Mouse (Mus musculus): ENCODE measurements around the gene Spata6. TPM values are rescaled to one million over a fixed set of nuclear protein-coding genes. Genes with fewer than 3 reads are reported as not detected.

The Spata6 gene
- total RNA-seq (2021): 10 to 100 TPM; 10.6 to 15.8 TPM
- long read RNA-seq, experiment 1, partial matches to known transcripts: 1 of 9 reads
- long read RNA-seq, experiment 1, other reads (novel, unspliced or antisense): 1 of 9 reads
- long read RNA-seq, experiment 2, transcript Spata6-201 (13 exons, 2,466 nt): major isoform, 9 of 14 reads
- long read RNA-seq, experiment 2, partial matches to known transcripts: 1 of 14 reads
- long read RNA-seq, experiment 2, other reads (novel, unspliced or antisense): 2 of 14 reads

DNA sequence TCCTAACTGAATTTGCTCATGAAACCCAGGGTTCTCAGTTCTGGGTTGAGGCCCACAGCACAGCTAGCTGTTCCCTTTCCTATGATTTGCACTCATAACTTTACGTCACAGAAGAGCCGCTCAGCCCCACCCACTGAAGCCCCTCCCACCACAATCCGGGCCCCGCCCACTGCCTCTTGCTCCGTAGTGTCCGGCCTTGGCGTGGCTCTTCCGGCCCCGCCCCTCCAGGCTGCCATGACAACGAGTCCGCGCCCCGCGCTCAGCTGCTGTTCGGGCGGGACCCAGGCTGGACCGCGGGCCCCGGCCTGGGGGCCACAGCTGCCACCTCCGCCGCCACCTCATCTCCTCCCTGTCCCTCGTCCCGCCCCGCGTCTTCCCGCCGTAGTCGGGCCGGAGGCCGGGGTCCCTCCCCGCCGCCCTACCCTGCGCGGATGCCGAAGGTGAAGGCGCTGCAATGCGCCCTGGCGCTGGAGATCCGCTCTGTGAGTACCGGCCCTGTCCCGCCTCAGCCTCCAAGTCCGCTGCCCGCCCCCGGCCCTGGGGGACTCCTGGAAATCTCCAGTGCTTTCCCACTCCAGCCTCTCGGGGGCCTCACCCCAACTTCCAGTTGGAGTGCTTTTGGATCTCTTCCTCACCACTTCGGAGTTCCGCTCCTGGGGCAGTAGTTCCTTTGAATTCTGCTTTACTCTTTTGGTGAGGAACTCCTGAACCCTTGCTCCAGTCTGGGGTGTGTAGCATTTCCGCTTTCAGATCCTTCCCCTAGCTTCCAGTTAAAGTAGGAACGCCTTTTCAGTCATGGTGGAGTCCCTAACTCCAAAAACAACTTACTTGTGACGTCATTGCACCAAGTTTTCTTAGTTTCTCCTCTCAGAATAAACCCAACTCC is at the start of gene Spata6:
Spata6 (plus strand) TSS at position 209 of the 886 bp plus-strand sequence.
- peak; percentile 91 for DNase-seq

DNA sequence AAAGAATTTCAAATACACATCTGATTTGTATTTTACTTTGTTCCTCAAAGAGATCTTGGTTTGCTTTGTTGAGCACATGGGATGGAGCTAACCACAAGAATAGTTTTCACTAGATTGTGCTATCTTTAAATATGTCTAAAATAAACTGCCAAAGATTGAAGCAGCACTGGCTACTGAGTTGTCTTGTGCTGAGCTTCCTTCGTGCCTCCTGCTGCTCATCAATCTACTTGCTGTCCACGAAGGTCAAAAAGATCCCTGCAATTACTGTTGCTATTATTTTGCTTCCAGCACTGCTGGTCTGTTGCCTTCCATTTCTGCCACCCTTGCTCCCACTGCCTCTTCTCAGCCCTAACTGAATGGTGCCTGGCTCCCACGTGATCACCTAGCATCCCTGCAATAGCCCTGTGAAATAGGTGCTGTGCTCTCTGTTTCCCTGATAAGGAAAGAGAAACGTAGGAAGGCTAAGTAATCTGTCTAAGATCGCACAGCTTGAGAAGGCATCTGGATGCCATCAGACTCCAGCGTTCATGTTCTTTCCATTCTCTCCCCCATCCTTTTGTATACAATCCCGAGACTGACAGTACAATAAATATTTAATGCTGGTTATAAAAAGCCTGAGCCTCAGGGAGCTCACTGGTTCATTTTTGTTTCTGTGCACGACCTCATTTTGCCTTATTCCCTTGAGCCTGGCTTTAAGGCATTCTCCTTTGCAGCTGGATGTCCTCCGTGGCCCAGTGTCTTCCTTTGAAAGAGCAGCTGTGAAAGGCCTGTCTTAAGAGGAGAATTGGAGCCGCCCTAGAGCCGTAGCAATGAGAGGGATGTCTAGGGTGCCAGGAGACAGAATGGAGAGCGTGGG is 49.0 kb upstream of the Spata6 start:
- DNase-seq: peak; percentile 8

DNA sequence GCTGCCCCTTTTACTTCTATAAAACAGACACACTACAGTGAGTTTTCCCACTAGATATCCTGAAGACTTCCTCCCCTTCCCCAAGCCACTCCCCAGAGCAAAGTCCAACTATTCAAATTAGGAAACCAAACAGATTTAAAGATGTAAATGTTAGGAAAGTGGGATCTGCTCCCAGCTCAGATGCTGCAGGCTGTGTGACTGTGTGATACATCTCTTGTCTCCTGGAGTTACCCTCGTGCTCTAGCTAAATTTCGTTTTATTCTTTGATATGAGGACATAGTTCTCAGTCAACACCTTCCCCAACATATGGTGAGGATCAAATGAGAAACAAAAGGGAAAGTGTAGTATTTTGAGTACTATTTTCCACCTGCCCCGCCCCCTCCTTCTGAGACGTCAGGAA is 48.3 kb upstream of the Spata6 start:
- DNase-seq: no peak

DNA sequence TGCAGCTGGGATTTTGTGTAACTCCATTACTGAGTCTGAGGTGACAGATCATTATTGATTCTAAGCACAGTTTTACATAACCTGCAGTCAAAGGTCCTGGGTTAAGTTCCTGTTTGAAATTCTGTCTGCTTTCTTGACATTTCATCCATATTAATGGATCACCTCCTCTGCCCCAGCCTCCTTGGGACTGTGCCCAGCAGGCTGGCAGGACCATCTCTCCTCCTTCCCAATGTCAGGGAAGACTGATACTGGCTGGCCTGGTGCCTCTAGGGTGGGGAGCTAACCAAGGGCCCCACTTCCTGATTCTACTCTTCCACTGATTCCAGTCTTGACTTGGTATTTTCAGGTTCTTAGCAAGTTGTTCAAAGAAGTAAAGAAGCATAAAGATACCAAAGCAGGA is 45.9 kb upstream of the Spata6 start:
- DNase-seq: no peak

DNA sequence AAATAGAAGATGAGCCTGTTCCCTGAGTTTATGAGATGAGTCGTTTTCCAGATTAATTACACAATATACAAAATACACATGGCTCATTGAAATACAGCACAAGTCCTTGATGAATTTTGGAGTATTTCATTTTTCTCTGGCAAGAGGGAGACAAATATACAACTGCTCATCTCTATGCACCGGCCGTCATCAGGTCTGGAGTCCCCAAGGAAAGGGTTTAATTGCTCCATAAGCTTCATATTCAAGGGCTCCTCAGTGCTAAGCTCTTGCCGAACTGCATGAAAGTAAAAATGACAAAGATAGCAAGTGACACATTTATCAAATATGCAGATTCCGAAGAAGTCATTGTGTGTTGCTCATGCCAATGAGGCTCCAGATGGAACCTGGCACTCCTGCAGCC is 37.9 kb upstream of the Spata6 start:
- no peak for DNase-seq

DNA sequence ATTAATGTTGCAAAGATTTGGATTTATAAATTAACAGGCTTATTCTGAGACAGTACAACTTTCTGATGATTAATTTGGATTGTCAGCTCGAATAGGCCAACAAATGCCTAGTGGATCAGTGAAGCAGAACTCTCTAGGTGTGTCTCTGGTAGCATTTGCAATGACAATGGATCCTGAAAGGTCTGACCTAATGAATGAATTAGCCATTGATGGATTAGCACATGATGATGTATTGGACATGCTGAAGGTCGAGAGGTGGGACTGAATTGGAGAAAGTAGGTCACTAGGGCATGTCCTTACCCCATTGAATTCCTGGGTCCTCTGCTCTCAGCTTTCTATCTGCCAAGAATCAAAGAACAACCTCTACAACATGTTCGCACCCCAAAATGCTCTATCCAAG is 37.0 kb upstream of the Spata6 start:
- DNase-seq: no peak

DNA sequence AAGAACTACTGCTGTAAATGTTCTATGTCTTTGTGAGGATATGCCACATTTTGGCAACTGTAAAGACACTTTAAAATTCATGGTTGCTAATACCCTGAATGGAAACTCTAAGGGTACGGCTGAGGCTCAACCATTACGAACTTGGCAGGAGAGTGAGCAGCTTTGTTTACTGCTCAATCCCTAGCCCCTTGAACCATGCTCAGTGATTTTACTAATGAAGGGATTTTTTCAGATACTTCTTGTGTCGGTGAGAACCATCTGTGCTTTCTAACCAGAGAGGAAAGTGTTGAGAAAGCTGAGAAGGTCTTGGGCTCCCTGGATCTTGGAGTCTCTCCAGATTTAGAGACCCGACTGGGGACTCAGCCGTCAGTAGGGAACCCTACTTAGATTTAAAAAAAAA is 35.9 kb upstream of the Spata6 start:
- no peak for DNase-seq

DNA sequence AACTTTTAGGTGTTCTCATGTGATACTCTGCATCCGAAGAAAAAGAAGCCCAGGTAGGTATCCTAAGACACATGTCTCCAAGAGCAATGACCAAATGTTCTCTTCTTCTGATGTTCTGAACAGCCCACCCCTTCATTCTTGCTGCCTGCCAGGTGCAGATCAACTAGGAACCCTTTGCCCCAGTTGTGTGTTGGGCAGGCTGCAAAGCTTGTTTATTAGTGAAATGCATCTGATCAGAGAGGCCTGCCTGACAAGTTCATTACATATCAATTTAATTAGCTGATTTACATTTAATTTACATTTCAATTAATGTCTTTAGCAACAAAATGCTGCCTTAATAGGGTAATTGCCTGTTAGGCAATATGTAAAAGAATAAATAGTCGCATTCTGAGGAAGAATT is 33.8 kb upstream of the Spata6 start:
- no peak for DNase-seq

DNA sequence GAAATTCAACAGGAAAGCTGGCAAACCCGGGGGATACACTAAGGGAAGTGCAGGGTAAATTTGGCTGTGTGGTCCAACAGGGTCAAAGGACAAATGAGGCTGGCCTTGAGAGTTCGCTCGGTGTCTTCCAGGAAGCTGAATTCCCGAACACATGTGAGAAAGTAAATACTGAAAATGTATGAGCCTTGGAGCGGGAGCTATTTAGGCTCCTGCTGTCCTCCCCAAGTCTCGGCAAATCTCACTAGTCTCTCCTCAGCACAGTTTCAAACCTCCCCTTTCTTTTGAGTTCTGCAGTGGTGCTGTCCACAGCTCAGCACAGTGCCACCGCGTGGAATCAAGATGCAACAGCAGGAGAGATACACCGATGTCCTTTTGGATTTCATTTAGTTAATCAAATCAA is 32.8 kb upstream of the Spata6 start:
- peak; percentile 31 for DNase-seq

DNA sequence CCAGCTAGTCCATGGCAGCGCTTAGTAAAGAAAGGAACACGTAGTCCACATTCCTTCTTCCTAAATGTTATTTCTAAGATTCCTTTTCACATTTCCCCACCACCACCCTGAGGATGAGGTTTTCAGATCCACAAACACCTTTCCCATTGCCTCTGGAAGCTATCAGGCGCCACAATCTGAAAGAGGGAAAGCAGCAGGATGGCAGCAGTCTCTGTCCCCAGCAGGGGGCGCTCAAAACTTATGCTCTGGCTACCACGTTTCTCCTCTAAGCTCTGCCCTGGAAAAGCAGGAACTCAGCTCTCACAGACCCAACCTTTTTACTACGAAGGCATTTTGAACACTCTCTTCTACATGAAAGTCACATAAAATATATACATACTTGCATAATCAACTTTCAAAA is 32.2 kb upstream of the Spata6 start:
- peak; percentile 83 for DNase-seq

DNA sequence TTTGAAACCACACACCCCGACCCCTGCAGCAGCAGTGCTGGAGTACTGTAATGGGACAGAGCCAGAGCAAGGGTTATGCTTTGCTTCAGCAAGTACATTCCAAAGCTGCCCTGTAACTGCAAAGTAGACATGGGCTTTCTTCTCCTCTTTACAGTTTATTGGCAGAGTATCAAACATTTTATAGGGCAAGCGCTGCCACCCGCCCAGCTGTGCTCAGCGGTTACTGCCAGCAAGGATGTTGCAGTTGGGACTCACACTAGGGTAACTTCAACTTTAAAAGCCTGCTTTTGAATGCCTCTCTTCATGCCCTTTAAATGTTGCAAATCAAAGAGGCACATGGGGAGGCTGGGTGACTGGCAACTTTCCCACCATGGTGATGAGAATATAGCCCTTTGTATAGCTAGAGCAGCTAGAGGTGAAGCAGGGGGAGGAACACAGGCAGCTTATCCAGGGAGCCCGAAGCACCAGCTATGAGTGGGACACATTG is 28.7 kb upstream of the Spata6 start:
- no peak for DNase-seq

DNA sequence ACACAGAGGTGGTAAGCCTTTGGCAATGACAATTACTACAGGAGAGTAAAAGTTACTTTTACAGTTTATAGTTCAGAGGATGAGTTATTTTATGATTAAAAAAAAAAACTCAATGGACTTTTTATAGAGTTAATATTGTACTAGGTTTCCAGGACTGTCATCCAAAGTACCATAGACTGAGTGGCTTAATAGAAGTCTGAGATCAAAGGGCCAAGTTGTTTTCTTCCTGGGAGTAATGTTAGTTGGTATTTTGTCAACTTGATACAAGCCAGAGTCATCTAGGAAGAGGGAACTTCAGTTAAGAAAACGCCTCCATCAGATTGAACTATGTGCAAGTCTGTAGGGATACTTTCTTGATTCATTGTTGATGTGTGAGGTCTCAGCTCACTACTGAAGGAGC is 18.4 kb upstream of the Spata6 start:
- no peak for DNase-seq

DNA sequence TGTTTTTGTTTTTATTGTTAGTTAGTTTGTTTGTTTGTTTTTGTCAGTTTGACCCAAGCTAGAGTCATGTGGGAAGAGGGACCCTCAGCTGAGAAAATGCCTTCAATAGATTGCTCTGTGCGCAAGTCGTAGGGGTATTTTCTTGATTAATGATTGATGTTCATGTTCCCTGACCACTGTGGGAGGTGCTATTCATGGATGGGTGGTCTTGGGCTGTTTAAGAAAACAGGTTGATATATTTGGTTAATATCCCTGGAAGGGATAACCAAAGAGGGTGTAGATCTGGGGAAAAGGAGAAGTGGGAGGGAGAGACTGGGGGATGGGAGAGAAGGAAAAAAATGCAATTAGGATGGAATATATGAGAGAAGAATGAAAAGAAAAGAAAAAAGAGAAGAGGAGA is 15.7 kb upstream of the Spata6 start:
- DNase-seq: no peak

DNA sequence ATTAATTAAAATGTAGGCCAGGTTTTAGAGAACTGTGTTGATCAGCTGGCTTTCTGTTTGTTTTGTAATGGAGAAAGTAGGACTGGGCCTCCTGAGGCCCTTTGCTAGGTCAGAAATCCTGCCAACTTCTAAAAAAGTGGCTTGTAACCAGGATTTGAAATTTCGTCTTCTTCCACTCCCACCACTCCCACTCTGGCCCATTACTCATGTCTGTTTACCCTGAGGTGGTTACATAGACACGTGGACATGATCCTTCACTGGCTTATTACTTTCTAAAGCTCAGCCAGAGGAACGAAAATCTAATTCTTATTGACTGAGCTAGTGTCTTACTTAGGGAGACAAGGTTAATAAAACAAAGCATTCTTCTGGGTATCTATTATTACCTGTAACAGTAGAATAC is 14.8 kb upstream of the Spata6 start:
- DNase-seq: no peak

DNA sequence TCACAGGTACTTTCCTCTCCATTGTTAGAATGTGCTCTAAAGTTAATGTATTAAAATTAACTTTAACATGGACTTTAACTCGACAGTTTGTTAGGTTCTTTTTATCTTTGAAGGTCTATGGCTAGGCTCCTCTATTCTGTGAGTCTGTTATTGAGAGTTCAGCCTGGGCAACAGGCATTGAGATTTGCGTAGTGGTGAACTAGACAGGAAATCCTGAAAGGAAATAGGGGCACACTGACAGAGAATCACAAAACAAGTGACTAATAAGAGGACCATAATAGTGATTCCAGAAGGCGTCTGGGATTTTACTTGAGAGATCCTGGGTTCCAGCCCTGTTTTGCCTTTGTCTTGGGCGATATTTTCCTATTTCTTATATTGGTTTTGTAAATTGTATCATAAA is 488 bp upstream of the Spata6 start:
- DNase-seq: no peak

DNA sequence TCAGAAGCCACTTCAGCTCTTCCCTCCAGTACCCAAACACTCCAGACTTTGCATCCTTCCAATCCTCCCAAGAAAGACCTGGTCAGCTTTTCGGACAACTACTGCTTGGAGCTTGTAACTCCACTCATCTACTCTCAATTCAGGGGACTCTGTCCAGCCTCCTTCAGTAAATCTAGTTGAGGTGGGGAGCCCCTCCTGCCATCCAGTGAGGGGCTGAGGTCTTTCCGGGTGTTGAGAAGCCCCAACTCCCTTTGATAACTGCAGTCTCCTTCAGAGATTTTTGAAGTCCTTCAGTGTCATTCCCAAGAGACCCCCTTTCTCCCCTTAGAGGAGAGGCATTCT is 849 bp downstream of the Spata6 start:
- DNase-seq: no peak

DNA sequence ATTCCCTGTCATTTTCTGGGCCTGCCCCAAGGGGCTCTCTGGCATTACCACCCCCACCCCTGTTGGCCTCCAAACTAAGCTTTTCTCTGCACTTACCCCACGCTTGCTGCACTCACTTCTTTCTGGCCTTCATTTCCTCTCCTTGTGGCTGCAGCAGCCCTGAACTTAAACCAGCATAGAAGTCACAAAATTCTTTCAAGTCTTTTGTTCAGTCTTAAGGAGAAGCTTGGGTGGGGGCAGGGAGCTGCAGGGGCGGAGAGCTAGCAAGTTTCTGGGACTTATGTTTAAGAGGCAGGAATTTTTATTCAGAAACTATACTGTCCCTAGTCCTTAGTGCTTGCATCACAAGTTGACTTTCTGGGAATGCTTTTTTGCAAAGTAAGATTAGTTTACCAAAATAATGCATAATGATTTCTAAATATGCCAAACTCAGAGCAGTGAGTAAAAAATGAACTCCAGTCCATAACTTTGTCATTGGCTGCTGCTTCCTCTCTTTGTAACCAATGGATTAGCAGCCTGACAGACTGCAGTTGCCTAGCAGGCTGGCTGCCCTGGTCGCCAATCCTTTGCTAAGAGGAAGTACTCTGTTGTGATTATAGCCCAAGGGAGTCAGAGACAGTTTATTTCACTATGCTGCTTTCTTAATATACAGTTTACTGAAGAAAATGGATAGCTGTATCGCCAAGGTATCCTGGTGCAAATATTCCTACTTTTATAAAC is 1.5 kb downstream of the Spata6 start:
- no peak for DNase-seq

DNA sequence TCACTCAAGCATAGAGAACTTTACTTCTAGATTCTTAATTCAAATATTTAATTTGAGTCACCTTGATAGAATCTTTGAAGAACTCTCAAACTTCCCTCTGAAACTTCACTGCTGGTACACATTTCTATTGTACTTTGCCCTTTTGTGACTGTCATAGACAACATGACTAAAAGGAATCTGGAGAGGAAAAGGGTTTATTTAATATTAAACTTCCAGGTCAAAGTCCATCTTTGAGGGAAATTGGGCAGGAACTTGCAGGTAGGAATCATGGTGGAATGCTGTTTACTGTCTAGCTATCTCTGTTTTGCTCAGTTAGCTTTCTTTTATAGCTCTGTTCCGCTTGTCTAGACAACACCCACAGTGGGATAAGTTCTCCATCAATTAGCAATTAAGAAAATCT is 17.8 kb downstream of the Spata6 start:
- no peak for DNase-seq

DNA sequence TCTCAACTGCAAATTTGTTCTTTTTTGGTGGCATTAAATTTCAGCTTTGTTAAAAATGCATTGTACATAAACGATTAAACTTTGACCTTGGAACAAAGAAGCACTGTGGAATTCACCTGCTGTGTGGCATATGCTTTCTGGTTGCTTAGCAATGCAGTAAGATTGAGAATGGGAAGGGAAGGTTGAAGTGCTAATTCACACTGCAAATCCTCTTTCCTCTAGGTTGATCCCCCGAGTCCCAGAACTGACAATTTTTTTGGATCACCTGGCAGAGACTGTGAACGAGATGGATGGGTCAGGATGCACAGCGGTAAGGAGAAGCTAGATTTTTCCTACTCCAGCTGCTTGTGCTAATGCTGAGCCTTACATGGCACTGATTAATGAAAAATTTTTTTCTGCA is 60.7 kb downstream of the Spata6 start:
- DNase-seq: no peak

DNA sequence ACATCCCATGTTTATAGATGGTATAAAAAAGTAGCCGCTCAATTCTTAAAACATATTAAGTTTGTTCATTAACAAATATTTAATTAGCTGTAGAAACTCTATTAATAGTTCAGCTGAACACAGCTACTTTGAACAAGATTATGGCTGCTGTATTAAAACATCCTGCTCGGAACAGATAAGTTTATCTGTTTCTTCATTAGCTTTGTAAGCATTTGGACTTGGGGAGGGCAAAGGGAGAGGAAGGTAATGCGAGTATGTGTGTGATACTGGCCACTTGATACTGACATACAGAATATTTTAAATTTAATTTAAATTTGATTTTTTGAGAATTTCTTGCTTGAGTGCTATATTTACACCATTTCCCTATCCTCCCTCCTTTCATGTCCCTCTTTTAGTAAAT is 80.1 kb downstream of the Spata6 start:
- no peak for DNase-seq

DNA sequence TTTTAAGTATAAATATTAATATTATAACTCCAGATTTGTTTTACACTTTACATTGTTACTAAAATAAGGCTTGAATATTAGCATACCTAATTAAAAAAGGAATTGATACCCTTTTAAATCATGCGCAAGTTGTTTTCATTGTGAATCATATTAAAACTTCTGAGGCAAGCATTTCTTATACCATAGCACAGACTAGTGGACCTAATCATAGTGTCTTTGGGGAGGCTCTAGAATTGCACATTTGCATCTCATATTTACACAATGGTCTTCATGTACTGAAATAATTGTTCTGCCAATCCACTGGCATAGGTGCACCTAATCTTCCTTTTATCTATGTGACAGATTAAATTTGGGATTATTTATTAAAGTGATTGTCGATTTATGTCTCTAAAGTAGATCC is 83.4 kb downstream of the Spata6 start:
- DNase-seq: no peak

DNA sequence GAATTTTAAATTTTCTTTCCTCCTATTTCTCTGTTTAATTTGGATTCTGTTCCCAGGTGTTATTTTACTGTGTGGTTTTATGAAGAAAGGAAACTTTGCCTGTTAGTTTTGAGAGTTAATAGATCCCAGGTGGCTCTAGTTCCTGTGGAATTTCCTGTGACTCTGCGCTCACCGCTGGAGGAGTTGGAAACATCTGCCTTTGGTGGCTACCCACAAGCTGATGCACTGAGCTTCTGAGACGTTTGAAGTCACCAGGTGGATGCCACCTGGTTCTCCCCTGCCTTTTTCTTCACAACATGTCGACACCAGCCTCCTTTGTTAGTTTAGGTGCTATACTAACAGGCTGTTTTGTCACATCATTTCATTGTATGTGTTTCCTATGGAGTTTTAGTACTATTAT is 97.7 kb downstream of the Spata6 start:
- DNase-seq: no peak
